Mouse (Mus musculus) skeletal muscle tissue, postnatal 0 days (tissue): ENCODE data around the gene Cyp2c38. TPM values are rescaled to one million over a fixed set of nuclear protein-coding genes. Genes with fewer than 3 reads are reported as not detected.

Experiments
- polyA plus RNA-seq: library from polyadenylated mRNA; unstranded; fragments of >200 nt; fragmentation: Nextera tagmentation; extraction: Ambion mirVana; gene quantifications from 2 replicates; pipeline ENCODE4 v1.2.1, GENCODE M21; 2015

The Cyp2c38 gene
- polyA plus RNA-seq = not detected in 2 replicates

GRCm38 (mm10) chr19:39462941-39463340 is at the start of gene Cyp2c38:
TSS of gene Cyp2c38 (minus strand) at chr19:39463075.

GRCm38 (mm10) chr19:39510534-39510933 is 47.7 kb upstream of the Cyp2c38 start, which contains the start of gene Cyp2c39:
TSS of gene Cyp2c39 (plus strand) at chr19:39510862.

Other genes with a start within 250 kb of the Cyp2c38 start
- gene Cyp2c29, start 193.7 kb downstream of the Cyp2c38 start, polyA plus RNA-seq = not detected in 2 replicates
- gene Cyp2c39, start 47.8 kb upstream of the Cyp2c38 start, polyA plus RNA-seq = not detected in 2 replicates
- not detected in 2 replicates for gene Cyp2c67, start 186.0 kb upstream of the Cyp2c38 start, polyA plus RNA-seq